Mouse (Mus musculus): ENCODE data around the gene Mak. TPM values are rescaled to one million over a fixed set of nuclear protein-coding genes. Genes with fewer than 3 reads are reported as not detected.

The Mak gene
- polyA plus RNA-seq, 1 experiment from 2014 or later: 2.6 TPM

- 90% methylated on average over 13 of the region's 13 CpGs for WGBS
- Histone ChIP-seq H3K36me3 (ENCODE audit: insufficient read depth, low read length) (0 out of 2 replicates have a peak, but pooled peaks cover 4% of the 10 kb centered on the region), H3K9ac (replicated peaks; ENCODE audit: low read depth) (no peak overlapping the region), H3K9me3 (ENCODE audit: low read length) (no peaks in the 10 kb centered on the region), H3K4me1 (ENCODE audit: insufficient read depth, low read depth, low read length) (peaks cover 13% of the 10 kb centered on the region; the same call in 1 of the 2 replicates), H3K4me3 (ENCODE audit: low read depth, low read length) (no peak overlapping the region), H3K4me2 (replicated peaks; ENCODE audit: low read depth, low read length) (no peak overlapping the region), H3K27ac (ENCODE audit: low read length) (no peak overlapping the region), H3K27me3 (replicated peaks; ENCODE audit: insufficient read depth, low read length) (no peaks in the 10 kb centered on the region)
- DNase-seq (ENCODE audit: low spot score) (no peak), ATAC-seq (no peak)
- no peak for TF ChIP-seq EP300 (IDR thresholded peaks at IDR 0.05)
- TF ChIP-seq CTCF (IDR thresholded peaks at IDR 0.05): no peak
Measured at GRCm38 (mm10) chr13:41018756-41019591, 60.5 kb downstream of the Mak start.

DNA sequence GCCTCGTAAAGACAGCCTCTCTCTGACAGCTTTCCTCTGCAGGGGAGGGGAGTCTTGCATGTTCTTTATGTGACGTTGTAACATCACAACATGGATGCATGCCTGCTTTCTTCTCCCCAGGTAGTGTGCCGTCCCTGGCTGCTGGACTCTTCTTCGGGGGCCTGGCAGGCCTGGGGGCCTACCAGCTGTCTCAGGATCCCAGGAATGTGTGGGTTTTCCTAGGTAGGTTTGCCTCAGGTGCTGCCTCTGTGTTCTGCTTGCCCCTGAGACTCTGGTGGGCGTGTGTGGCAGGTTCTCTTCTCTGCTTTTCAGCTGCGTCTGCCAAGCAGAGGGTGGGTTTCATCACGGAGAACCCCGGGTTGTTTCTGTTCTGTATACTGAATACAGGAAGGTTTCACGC, 61.3 kb downstream of the Mak start:
- no peak overlapping the region for H3K4me2 ChIP-seq (replicated peaks; ENCODE audit: low read depth, low read length)
- peaks cover 13% of the 10 kb centered on the region; the same call in 1 of the 2 replicates for H3K4me1 ChIP-seq (ENCODE audit: insufficient read depth, low read depth, low read length)
- no peaks in the 10 kb centered on the region for H3K27me3 ChIP-seq (replicated peaks; ENCODE audit: insufficient read depth, low read length)
- no peak for DNase-seq (ENCODE audit: low spot score)
- H3K9ac ChIP-seq (replicated peaks; ENCODE audit: low read depth): no peak overlapping the region
- H3K4me3 ChIP-seq (ENCODE audit: low read depth, low read length): no peak overlapping the region
- no peaks in the 10 kb centered on the region for H3K9me3 ChIP-seq (ENCODE audit: low read length)
- H3K36me3 ChIP-seq (ENCODE audit: insufficient read depth, low read length): 0 out of 2 replicates have a peak, but pooled peaks cover 4% of the 10 kb centered on the region
- H3K27ac ChIP-seq (ENCODE audit: low read length): no peak overlapping the region
- TF ChIP-seq CTCF (IDR thresholded peaks at IDR 0.05): no peak
- no peak for TF ChIP-seq EP300 (IDR thresholded peaks at IDR 0.05)
- 89% methylated on average over 9 of the region's 9 CpGs for WGBS
- ATAC-seq: no peak

DNA sequence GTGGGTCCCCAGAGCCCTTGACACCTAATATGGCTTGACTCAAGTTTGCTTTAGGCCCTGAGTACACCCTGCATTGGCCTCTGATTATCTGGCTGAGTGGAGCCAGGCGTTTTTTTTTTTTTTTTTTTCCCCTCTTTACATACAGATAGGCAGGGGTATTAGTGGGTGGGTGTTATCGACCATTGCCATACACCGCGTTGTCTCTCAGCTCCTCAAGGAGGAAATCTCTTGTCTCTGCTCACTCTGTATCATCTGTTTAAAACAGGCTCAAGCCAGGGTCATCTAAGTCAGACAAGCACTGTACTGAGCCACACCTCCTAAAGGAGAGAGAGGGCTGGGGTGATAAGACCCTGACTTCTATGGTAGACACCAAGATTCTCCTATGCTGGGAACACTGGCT, 61.7 kb downstream of the Mak start:
- H3K4me1 ChIP-seq (ENCODE audit: insufficient read depth, low read depth, low read length): peaks cover 13% of the 10 kb centered on the region; the same call in 1 of the 2 replicates
- H3K27me3 ChIP-seq (replicated peaks; ENCODE audit: insufficient read depth, low read length): no peaks in the 10 kb centered on the region
- WGBS: 80% methylated on average over 4 of the region's 4 CpGs
- no peak for TF ChIP-seq CTCF (IDR thresholded peaks at IDR 0.05)
- no peak for TF ChIP-seq EP300 (IDR thresholded peaks at IDR 0.05)
- peaks cover 8% of the 10 kb centered on the region; the same call in 1 of the 2 replicates for H3K36me3 ChIP-seq (ENCODE audit: insufficient read depth, low read length)
- H3K27ac ChIP-seq (ENCODE audit: low read length): no peak overlapping the region
- H3K4me2 ChIP-seq (replicated peaks; ENCODE audit: low read depth, low read length): no peak overlapping the region
- no peak overlapping the region for H3K9ac ChIP-seq (replicated peaks; ENCODE audit: low read depth)
- no peaks in the 10 kb centered on the region for H3K9me3 ChIP-seq (ENCODE audit: low read length)
- no peak overlapping the region for H3K4me3 ChIP-seq (ENCODE audit: low read depth, low read length)
- ATAC-seq (no peak), DNase-seq (ENCODE audit: low spot score) (no peak)

GRCm38 (mm10) chr13:41016797-41017405, 62.6 kb downstream of the Mak start:
- H3K9ac ChIP-seq (replicated peaks; ENCODE audit: low read depth): peak overlapping the region; percentile 69
- ATAC-seq: no peak; the same call in 1 of the 2 replicates
- peaks cover 13% of the 10 kb centered on the region; the same call in 1 of the 2 replicates for H3K4me1 ChIP-seq (ENCODE audit: insufficient read depth, low read depth, low read length)
- H3K4me2 ChIP-seq (replicated peaks; ENCODE audit: low read depth, low read length): peak overlapping the region; percentile 73
- peak; percentile 16 for DNase-seq (ENCODE audit: low spot score)
- peak overlapping the region; percentile 96 for H3K27ac ChIP-seq (ENCODE audit: low read length)
- peak overlapping the region; percentile 62 for H3K4me3 ChIP-seq (ENCODE audit: low read depth, low read length)
- no peaks in the 10 kb centered on the region for H3K9me3 ChIP-seq (ENCODE audit: low read length)
- 33% methylated on average over 12 of the region's 12 CpGs for WGBS
- no peaks in the 10 kb centered on the region for H3K27me3 ChIP-seq (replicated peaks; ENCODE audit: insufficient read depth, low read length)
- H3K36me3 ChIP-seq (ENCODE audit: insufficient read depth, low read length): peaks cover 18% of the 10 kb centered on the region
- no peak for TF ChIP-seq EP300 (IDR thresholded peaks at IDR 0.05)
- no peak for TF ChIP-seq CTCF (IDR thresholded peaks at IDR 0.05)

- Histone ChIP-seq H3K27me3 (replicated peaks; ENCODE audit: insufficient read depth, low read length) (no peaks in the 10 kb centered on the region), H3K4me2 (replicated peaks; ENCODE audit: low read depth, low read length) (peak within 1 kb of the TSS; percentile 73), H3K4me3 (ENCODE audit: low read depth, low read length) (peak within 1 kb of the TSS; percentile 62), H3K4me1 (ENCODE audit: insufficient read depth, low read depth, low read length) (peaks cover 13% of the 10 kb centered on the region; the same call in 1 of the 2 replicates), H3K9me3 (ENCODE audit: low read length) (no peaks in the 10 kb centered on the region), H3K9ac (replicated peaks; ENCODE audit: low read depth) (peak within 1 kb of the TSS; percentile 69), H3K27ac (ENCODE audit: low read length) (peak within 1 kb of the TSS; percentile 96), H3K36me3 (ENCODE audit: insufficient read depth, low read length) (peaks cover 22% of the 10 kb centered on the region)
- DNase-seq (ENCODE audit: low spot score) (peak; percentile 98), ATAC-seq (peak; percentile 100)
- under 1% methylated on average over 43 of the region's 43 CpGs for WGBS
- TF ChIP-seq CTCF (IDR thresholded peaks at IDR 0.05): 0 out of 2 replicates have a peak, but pooled peaks have one; percentile 6
- TF ChIP-seq EP300 (IDR thresholded peaks at IDR 0.05): no peak
Measured at GRCm38 (mm10) chr13:41015829-41016634, 63.5 kb downstream of the Mak start, which contains the start of gene Tmem14c. Gene Tmem14c (plus strand): TSS chr13:41016292.
